9 mouse cellular contexts compared by ENCODE assay signal in genomic region chr5:34201396-34201795, GRCm38 (mm10). TPM values are rescaled to one million over a fixed set of nuclear protein-coding genes. Genes with fewer than 3 reads are reported as not detected.
DNase-seq lines count a peak whose midpoint lies in the region; TF ChIP-seq lines count a peak whose summit lies in the region.
"Had no signal": no experiment of that assay in that cellular context is flagged by ENCODE, and none has a peak within 500 bp of the region (broad histone marks: within the 10 kb centered on the region; RNA-seq: fewer than 3 reads in every experiment).

No protein-coding gene starts in this region.

- no peaks in the 10 kb centered on the region for H3K36me3 ChIP-seq in myocyte (ENCODE audit: control insufficient read depth, insufficient read depth)
- H3K36me3 ChIP-seq in midbrain, embryonic 10.5 days = no peaks in the 10 kb centered on the region

- H3K4me2 ChIP-seq in myocyte (ENCODE audit: low read depth) = peak overlapping the region; percentile 47

- H3K27ac ChIP-seq in layer of hippocampus, adult 2 months = no peak overlapping the region
- H3K27ac ChIP-seq in midbrain, embryonic 10.5 days (replicated peaks) = no peak overlapping the region

- 83% methylated on average over 2 of the region's 2 CpGs for WGBS in midbrain, embryonic 10.5 days

- no peak overlapping the region for H3K4me3 ChIP-seq in layer of hippocampus, adult 2 months
- no peak overlapping the region for H3K4me3 ChIP-seq in myocyte
- H3K4me3 ChIP-seq in midbrain, embryonic 10.5 days = no peak overlapping the region
- H3K4me3 ChIP-seq: erythroblast, embryonic 14.5 days had no signal

- no peaks in the 10 kb centered on the region for H3K79me2 ChIP-seq in myocyte (ENCODE audit: control insufficient read depth, insufficient read depth)

- DNase-seq in adrenal gland, postnatal 14 days = peak; percentile 70
- no peak for DNase-seq in adrenal gland, postnatal 25 days
- DNase-seq in layer of hippocampus, adult 2 months (ENCODE audit: low spot score in 2 of 2) = no peak
- DNase-seq in layer of hippocampus, postnatal 10 days (ENCODE audit: low spot score in 2 of 2) = no peak
- peak; percentile 59 for DNase-seq in induced T-regulatory cell, adult 2 months (ENCODE audit: low read depth)
- no peak for DNase-seq in urinary bladder, postnatal 4 days (ENCODE audit: low spot score in 2 of 2)
- DNase-seq in midbrain, embryonic 10.5 days (ENCODE audit: low spot score) = no peak

- no peak overlapping the region for H3ac ChIP-seq in myocyte (ENCODE audit: control insufficient read depth, insufficient read length)

- H3K4me1 ChIP-seq in midbrain, embryonic 10.5 days = no peaks in the 10 kb centered on the region

- TF ChIP-seq POLR2A in myocyte (IDR thresholded peaks at IDR 0.05; ENCODE audit: insufficient read length, low read depth) = no peak

- no peaks in the 10 kb centered on the region for H3K9me3 ChIP-seq in midbrain, embryonic 10.5 days (replicated peaks)

- peak; percentile 56 for TF ChIP-seq CTCF in layer of hippocampus, adult 2 months (conservative IDR thresholded peaks at IDR 0.05)

- H3K27me3 ChIP-seq in myocyte (ENCODE audit: control insufficient read depth, insufficient read depth, insufficient read length) = peaks cover 21% of the 10 kb centered on the region
- H3K27me3 ChIP-seq in midbrain, embryonic 10.5 days (ENCODE audit: low read depth, poor library complexity, severe bottlenecking) = no peaks in the 10 kb centered on the region

TF ChIP-seq in myocyte, 11 proteins besides CTCF, POLR2A, EP300 and RAD21:
- TF ChIP-seq MYOG (IDR thresholded peaks at IDR 0.05; ENCODE audit: control insufficient read depth in 1 of 3, insufficient read depth in 1 of 3, insufficient read length in 2 of 3, low read depth in 2 of 3) (peak in 1 of 3 experiments; percentile 36), MYOD1 (IDR thresholded peaks at IDR 0.05; ENCODE audit: control insufficient read depth in 1 of 3, insufficient read length in 2 of 3, low read depth in 2 of 3) (peak in 2 of 3 experiments; percentile 32 to 54), POLR2AphosphoS2 (IDR thresholded peaks at IDR 0.05; ENCODE audit: insufficient read length, low read depth) (no peak), MAX (IDR thresholded peaks at IDR 0.05; ENCODE audit: low read depth) (no peak)

RNA-seq across cellular contexts. Expression of gene Mxd4, which starts 13.9 kb away (rescaled TPM):
- 145 and 158 TPM in 2 replicates for total RNA-seq in adrenal gland, postnatal 14 days (2021)
- total RNA-seq in adrenal gland, postnatal 25 days (2021) = 144 and 161 TPM in 2 replicates
- total RNA-seq in layer of hippocampus, adult 2 months (2021) = 10 to 100 TPM; 84.9 to 94.7 TPM
- 10 to 100 TPM; 64.1 to 69.0 TPM for total RNA-seq in layer of hippocampus, postnatal 10 days (2021)
- polyA plus RNA-seq in myocyte (2012; fragmentation: generic; extraction: Trizol) = 26.4 TPM
- 14.7 and 22.7 TPM in 2 replicates for polyA plus RNA-seq in midbrain, embryonic 10.5 days (2016; fragmentation: Nextera tagmentation; extraction: Ambion mirVana)

RNA-seq across cellular contexts. Expression of gene Haus3, which starts 32.1 kb away (rescaled TPM):
- total RNA-seq in adrenal gland, postnatal 14 days (2021) = 9.9 and 10.0 TPM in 2 replicates
- 10.1 and 12.5 TPM in 2 replicates for total RNA-seq in adrenal gland, postnatal 25 days (2021)
- total RNA-seq in layer of hippocampus, adult 2 months (2021) = 1 to 10 TPM; 6.4 to 7.3 TPM
- total RNA-seq in layer of hippocampus, postnatal 10 days (2021) = 1 to 10 TPM; 6.5 to 8.9 TPM
- 3.0 TPM for polyA plus RNA-seq in myocyte (2012; fragmentation: generic; extraction: Trizol)
- polyA plus RNA-seq in midbrain, embryonic 10.5 days (2016; fragmentation: Nextera tagmentation; extraction: Ambion mirVana) = 46.5 and 52.2 TPM in 2 replicates

RNA-seq across cellular contexts. Expression of gene Poln, which starts 32.1 kb away (rescaled TPM):
- total RNA-seq in adrenal gland, postnatal 14 days (2021) = 35.4 and 47.0 TPM in 2 replicates
- total RNA-seq in adrenal gland, postnatal 25 days (2021) = 9.4 and 13.0 TPM in 2 replicates
- 1 to 10 TPM in 1 of 2 experiments, under 1 TPM in 1; 0.61 to 1.0 TPM for total RNA-seq in layer of hippocampus, adult 2 months (2021)
- 1 to 10 TPM in 1 of 2 experiments, under 1 TPM in 1; 0.58 to 2.0 TPM for total RNA-seq in layer of hippocampus, postnatal 10 days (2021)
- 0.04 TPM for polyA plus RNA-seq in myocyte (2012; fragmentation: generic; extraction: Trizol)
- 0.66 and 1.2 TPM in 2 replicates for polyA plus RNA-seq in midbrain, embryonic 10.5 days (2016; fragmentation: Nextera tagmentation; extraction: Ambion mirVana)
- polyA plus RNA-seq: erythroblast, embryonic 14.5 days had no signal

Comparison
In these comparisons a context has a peak if more than half of its experiments do, and no peak if none do; other contexts are left out.
1. DNase-seq: peak in adrenal gland, postnatal 14 days (single experiment) and induced T-regulatory cell, adult 2 months (single experiment); none in adrenal gland, postnatal 25 days (single experiment), layer of hippocampus, adult 2 months (0 of 2), layer of hippocampus, postnatal 10 days (0 of 2), urinary bladder, postnatal 4 days (0 of 2) and midbrain, embryonic 10.5 days (single experiment).